Mouse (Mus musculus): ENCODE data around the gene Fgd3. TPM values are rescaled to one million over a fixed set of nuclear protein-coding genes. Genes with fewer than 3 reads are reported as not detected.

Fgd3 gene
- 2.2 and 2.6 TPM in 2 replicates for polyA plus RNA-seq (2012; rRNA removed)

GRCm38 (mm10) chr13:49320040-49320439 lies at the start of gene Fgd3:
Gene Fgd3, minus strand, starts transcription at chr13:49320311.
- DNase-seq (ENCODE audit: low read depth), result no peak

- DNase-seq (ENCODE audit: low read depth), result no peak
Observed at GRCm38 (mm10) chr13:49369404-49369803, 49.3 kb upstream of the Fgd3 start.

- DNase-seq (ENCODE audit: low read depth), result no peak
Observed at GRCm38 (mm10) chr13:49367657-49368440, 47.7 kb upstream of the Fgd3 start.

GRCm38 (mm10) chr13:49364716-49365115 lies 44.6 kb upstream of the Fgd3 start:
- no peak for DNase-seq (ENCODE audit: low read depth)

GRCm38 (mm10) chr13:49362804-49363203 lies 42.7 kb upstream of the Fgd3 start:
- no peak for DNase-seq (ENCODE audit: low read depth)

GRCm38 (mm10) chr13:49362364-49362763 lies 42.3 kb upstream of the Fgd3 start:
- no peak for DNase-seq (ENCODE audit: low read depth)

GRCm38 (mm10) chr13:49360906-49361406 lies 40.8 kb upstream of the Fgd3 start:
- no peak for DNase-seq (ENCODE audit: low read depth)

GRCm38 (mm10) chr13:49358184-49358583 lies 38.1 kb upstream of the Fgd3 start:
- no peak for DNase-seq (ENCODE audit: low read depth)

- DNase-seq (ENCODE audit: low read depth), result no peak
Observed at GRCm38 (mm10) chr13:49357367-49358026, 37.4 kb upstream of the Fgd3 start.

GRCm38 (mm10) chr13:49356090-49356489 lies 36.0 kb upstream of the Fgd3 start:
- DNase-seq (ENCODE audit: low read depth), result no peak

GRCm38 (mm10) chr13:49355461-49356061 lies 35.5 kb upstream of the Fgd3 start:
- DNase-seq (ENCODE audit: low read depth), result no peak

GRCm38 (mm10) chr13:49353991-49354507 lies 33.9 kb upstream of the Fgd3 start:
- DNase-seq (ENCODE audit: low read depth), result no peak

- DNase-seq (ENCODE audit: low read depth), result no peak
Observed at GRCm38 (mm10) chr13:49353422-49353821, 33.3 kb upstream of the Fgd3 start.

GRCm38 (mm10) chr13:49352581-49353159 lies 32.6 kb upstream of the Fgd3 start:
- DNase-seq (ENCODE audit: low read depth), result no peak

GRCm38 (mm10) chr13:49349836-49350505 lies 29.9 kb upstream of the Fgd3 start:
- no peak for DNase-seq (ENCODE audit: low read depth)

GRCm38 (mm10) chr13:49349335-49349734 lies 29.2 kb upstream of the Fgd3 start:
- no peak for DNase-seq (ENCODE audit: low read depth)

GRCm38 (mm10) chr13:49348522-49348921 lies 28.4 kb upstream of the Fgd3 start:
- no peak for DNase-seq (ENCODE audit: low read depth)

- no peak for DNase-seq (ENCODE audit: low read depth)
Observed at GRCm38 (mm10) chr13:49345476-49345875, 25.4 kb upstream of the Fgd3 start.

- DNase-seq (ENCODE audit: low read depth), result no peak
Observed at GRCm38 (mm10) chr13:49344567-49344966, 24.5 kb upstream of the Fgd3 start.

- no peak for DNase-seq (ENCODE audit: low read depth)
Observed at GRCm38 (mm10) chr13:49342723-49343100, 22.6 kb upstream of the Fgd3 start.
